Mouse (Mus musculus) hindbrain, embryonic 14.5 days (tissue): ENCODE data around the gene Cmtm7. TPM values are rescaled to one million over a fixed set of nuclear protein-coding genes. Genes with fewer than 3 reads are reported as not detected.

Experiments used
- ATAC-seq: fragments of 200-750 bp; cut with Nextera tagmentation; 2 replicates; pipeline ENCODE4 v1.8.0; 2017; ENCODE audit warnings: moderate number of reproducible peaks, mild to moderate bottlenecking, moderate TSS enrichment, moderate library complexity; ENCODE audit not compliant: low FRiP score
- DNase-seq: peaks from one replicate; pipeline ENCODE4 v3.0.0-alpha.2; 2015; ENCODE audit warnings: low spot score
- H3K27ac ChIP-seq: fragments of 300-500 bp; sonication (generic); 2 replicates; pipeline ENCODE4 v1.5.1; 2014; ENCODE audit warnings: mild to moderate bottlenecking, moderate library complexity
- H3K27me3 ChIP-seq: fragments of 300-500 bp; sonication (generic); 2 replicates; pipeline ENCODE4 v1.6.1; 2014; ENCODE audit warnings: mild to moderate bottlenecking, low read length, mixed read lengths; ENCODE audit not compliant: control insufficient read depth, insufficient read depth
- H3K36me3 ChIP-seq: fragments of 300-500 bp; sonication (generic); replicated peaks from 2 replicates; pipeline ENCODE4 v1.6.1; 2014; ENCODE audit not compliant: control insufficient read depth, insufficient read depth
- H3K4me1 ChIP-seq: fragments of 300-500 bp; sonication (generic); replicated peaks from 2 replicates; pipeline ENCODE4 v1.6.1; 2014; ENCODE audit warnings: antibody characterized with exemption, low read length, mixed read lengths; ENCODE audit not compliant: control insufficient read depth, insufficient read depth
- H3K4me2 ChIP-seq: fragments of 300-500 bp; sonication (generic); replicated peaks from 2 replicates; pipeline ENCODE4 v1.6.1; 2014; ENCODE audit warnings: mild to moderate bottlenecking, moderate library complexity
- H3K4me3 ChIP-seq: fragments of 300-500 bp; sonication (generic); replicated peaks from 2 replicates; pipeline ENCODE4 v1.5.1; 2014; ENCODE audit warnings: mild to moderate bottlenecking, low read length
- H3K9ac ChIP-seq: fragments of 300-500 bp; sonication (generic); 2 replicates; pipeline ENCODE4 v1.6.1; 2014
- H3K9me3 ChIP-seq: fragments of 300-500 bp; sonication (generic); 2 replicates; pipeline ENCODE4 v1.6.1; 2016; ENCODE audit warnings: low read length; ENCODE audit not compliant: control insufficient read depth
- WGBS: fragments of 180-500 bp; shearing (Covaris S2); extraction: QIAGEN DNeasy Blood & Tissue Kit; methylation state at CpG from one replicate; pipeline ENCODE4 v1.1.7; 2014; 5-methylcytosine and 5-hydroxymethylcytosine counted together
- polyA plus RNA-seq: library from polyadenylated mRNA; unstranded; fragments of >200 nt; fragmentation: Nextera tagmentation; extraction: Ambion mirVana; gene quantifications from 2 replicates; pipeline ENCODE4 v1.2.1, GENCODE M21; 2014

Cmtm7 gene
- polyA plus RNA-seq, 1 experiment from 2014 or later = 13.7 TPM

- Histone ChIP-seq H3K4me2 (no peak overlapping the region), H3K9me3 (no peaks in the 10 kb centered on the region), H3K36me3 (no peaks in the 10 kb centered on the region), H3K27ac (no peak overlapping the region), H3K4me3 (no peak overlapping the region), H3K4me1 (no peaks in the 10 kb centered on the region), H3K9ac (no peak overlapping the region), H3K27me3 (no peaks in the 10 kb centered on the region)
- DNase-seq = no peak
- ATAC-seq = peak; percentile 14; the same call in 1 of the 2 replicates
- WGBS = 59% methylated on average over 4 of the region's 4 CpGs
Measured at GRCm38 (mm10) chr9:114775272-114775671, 6.4 kb downstream of the Cmtm7 start.

- Histone ChIP-seq H3K4me3 (no peak overlapping the region), H3K27me3 (no peaks in the 10 kb centered on the region), H3K4me2 (no peak overlapping the region), H3K4me1 (no peaks in the 10 kb centered on the region), H3K36me3 (no peaks in the 10 kb centered on the region), H3K9ac (no peak overlapping the region), H3K9me3 (no peaks in the 10 kb centered on the region), H3K27ac (no peak overlapping the region)
- no peak for DNase-seq
- 79% methylated on average over 6 of the region's 6 CpGs for WGBS
- ATAC-seq = no peak
Measured at GRCm38 (mm10) chr9:114774629-114775028, 7.0 kb downstream of the Cmtm7 start.

- H3K27me3 ChIP-seq = no peaks in the 10 kb centered on the region
- H3K4me1 ChIP-seq = 0 out of 2 replicates have a peak, but pooled peaks cover 6% of the 10 kb centered on the region
- H3K36me3 ChIP-seq = no peaks in the 10 kb centered on the region
- no peak overlapping the region for H3K4me2 ChIP-seq
- H3K4me3 ChIP-seq = no peak overlapping the region
- no peak for ATAC-seq
- H3K9me3 ChIP-seq = no peaks in the 10 kb centered on the region
- H3K27ac ChIP-seq = no peak overlapping the region
- no peak for DNase-seq
- WGBS = 80% methylated on average over 7 of the region's 7 CpGs
- H3K9ac ChIP-seq = no peak overlapping the region
Measured at GRCm38 (mm10) chr9:114771565-114771964, 10.1 kb downstream of the Cmtm7 start.

GRCm38 (mm10) chr9:114770224-114770623 is 11.4 kb downstream of the Cmtm7 start:
- Histone ChIP-seq H3K4me2 (no peak overlapping the region), H3K36me3 (no peaks in the 10 kb centered on the region), H3K9me3 (no peaks in the 10 kb centered on the region), H3K4me1 (0 out of 2 replicates have a peak, but pooled peaks cover 6% of the 10 kb centered on the region), H3K4me3 (no peak overlapping the region), H3K27me3 (no peaks in the 10 kb centered on the region), H3K9ac (no peak overlapping the region), H3K27ac (no peak overlapping the region)
- 89% methylated on average over 4 of the region's 4 CpGs for WGBS
- ATAC-seq (no peak), DNase-seq (no peak)

- no peak overlapping the region for H3K4me2 ChIP-seq
- WGBS = 55% methylated on average over 10 of the region's 10 CpGs
- DNase-seq = no peak
- no peak overlapping the region for H3K4me3 ChIP-seq
- no peak for ATAC-seq
- no peak overlapping the region for H3K27ac ChIP-seq
- no peak overlapping the region for H3K9ac ChIP-seq
- H3K4me1 ChIP-seq = 0 out of 2 replicates have a peak, but pooled peaks cover 6% of the 10 kb centered on the region
- H3K36me3 ChIP-seq = no peaks in the 10 kb centered on the region
- no peaks in the 10 kb centered on the region for H3K27me3 ChIP-seq
- no peaks in the 10 kb centered on the region for H3K9me3 ChIP-seq
Measured at GRCm38 (mm10) chr9:114768066-114768465, 13.6 kb downstream of the Cmtm7 start.

- 0 out of 2 replicates have a peak, but pooled peaks cover 6% of the 10 kb centered on the region for H3K4me1 ChIP-seq
- H3K4me2 ChIP-seq = no peak overlapping the region
- no peaks in the 10 kb centered on the region for H3K27me3 ChIP-seq
- ATAC-seq (no peak), DNase-seq (no peak)
- no peaks in the 10 kb centered on the region for H3K9me3 ChIP-seq
- H3K36me3 ChIP-seq = no peaks in the 10 kb centered on the region
- WGBS = 74% methylated on average over 2 of the region's 2 CpGs
- H3K27ac ChIP-seq = peak overlapping the region; percentile 11; the same call in 1 of the 2 replicates
- H3K9ac ChIP-seq = no peak overlapping the region
- H3K4me3 ChIP-seq = no peak overlapping the region
Measured at GRCm38 (mm10) chr9:114767507-114767906, 14.1 kb downstream of the Cmtm7 start.

- Histone ChIP-seq H3K9ac (no peak overlapping the region), H3K27me3 (no peaks in the 10 kb centered on the region), H3K36me3 (no peaks in the 10 kb centered on the region), H3K4me2 (no peak overlapping the region), H3K27ac (peak overlapping the region; percentile 11; the same call in 1 of the 2 replicates), H3K4me1 (0 out of 2 replicates have a peak, but pooled peaks cover 6% of the 10 kb centered on the region), H3K9me3 (no peaks in the 10 kb centered on the region), H3K4me3 (no peak overlapping the region)
- DNase-seq = peak; percentile 71
- WGBS = 40% methylated on average over 13 of the region's 13 CpGs
- ATAC-seq = peak; percentile 74; the same call in 1 of the 2 replicates
Measured at GRCm38 (mm10) chr9:114767030-114767429, 14.6 kb downstream of the Cmtm7 start.

GRCm38 (mm10) chr9:114763341-114763740 is 18.3 kb downstream of the Cmtm7 start:
- peak; percentile 42 for DNase-seq
- Histone ChIP-seq H3K27ac (no peak overlapping the region), H3K9ac (no peak overlapping the region), H3K9me3 (no peaks in the 10 kb centered on the region), H3K36me3 (no peaks in the 10 kb centered on the region), H3K4me2 (no peak overlapping the region), H3K27me3 (no peaks in the 10 kb centered on the region), H3K4me3 (no peak overlapping the region), H3K4me1 (0 out of 2 replicates have a peak, but pooled peaks cover 6% of the 10 kb centered on the region)
- 60% methylated on average over 13 of the region's 13 CpGs for WGBS
- ATAC-seq = no peak

GRCm38 (mm10) chr9:114761848-114762247 is 19.8 kb downstream of the Cmtm7 start:
- Histone ChIP-seq H3K4me2 (no peak overlapping the region), H3K9ac (no peak overlapping the region), H3K9me3 (no peaks in the 10 kb centered on the region), H3K36me3 (no peaks in the 10 kb centered on the region), H3K27me3 (no peaks in the 10 kb centered on the region), H3K4me3 (no peak overlapping the region), H3K4me1 (no peaks in the 10 kb centered on the region), H3K27ac (no peak overlapping the region)
- WGBS = 72% methylated on average over 11 of the region's 11 CpGs
- DNase-seq (no peak), ATAC-seq (no peak)

GRCm38 (mm10) chr9:114760353-114760752 is 21.3 kb downstream of the Cmtm7 start:
- Histone ChIP-seq H3K4me1 (no peaks in the 10 kb centered on the region), H3K27ac (no peak overlapping the region), H3K36me3 (no peaks in the 10 kb centered on the region), H3K4me3 (no peak overlapping the region), H3K9ac (no peak overlapping the region), H3K9me3 (no peaks in the 10 kb centered on the region), H3K27me3 (no peaks in the 10 kb centered on the region), H3K4me2 (no peak overlapping the region)
- DNase-seq (no peak), ATAC-seq (no peak)
- WGBS = 84% methylated on average over 5 of the region's 5 CpGs
